Mouse (Mus musculus) frontal cortex, postnatal 14 days (tissue): ENCODE results near the gene Fam193a.

Experiments used
- DNase-seq, 2 experiments: peaks; one replicate each; pipeline ENCODE4 v3.0.0; 2022; ENCODE audit warnings: low spot score in 2 of 2

The Fam193a gene

DNA sequence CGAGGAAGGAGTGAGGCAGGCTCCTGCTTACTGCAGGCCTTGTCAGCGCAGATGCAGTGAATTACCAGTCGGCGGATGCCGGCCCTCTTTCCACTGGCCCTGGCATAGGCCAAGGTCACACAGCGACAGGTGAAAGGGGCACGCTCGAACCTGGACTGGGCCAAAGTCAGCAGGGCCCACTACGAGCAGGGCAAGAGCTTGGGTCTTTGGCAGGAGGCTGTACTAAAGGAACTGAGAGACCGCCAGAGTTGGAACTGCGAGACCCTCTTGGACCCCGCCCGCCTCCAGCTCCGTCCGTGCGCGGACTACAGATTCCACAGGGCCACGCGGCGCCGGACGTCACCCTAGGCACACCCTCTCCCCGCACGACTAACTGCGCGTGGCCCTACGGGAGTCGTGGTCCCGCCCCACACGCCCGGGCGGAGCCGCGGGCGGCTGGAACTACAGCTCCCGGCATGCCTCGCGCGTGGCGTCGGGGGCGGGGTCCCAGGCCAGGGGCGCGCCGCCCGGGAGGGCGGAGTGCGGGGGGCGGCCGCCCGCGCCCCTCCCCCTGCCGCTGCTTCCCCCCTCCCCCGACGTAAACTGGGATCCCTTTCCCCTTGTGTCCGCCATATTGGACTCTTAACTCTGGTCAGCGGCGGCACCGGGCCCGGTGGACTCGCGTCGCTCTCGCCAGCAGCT, at the start of gene Fam193a:
Fam193a (plus strand) TSS at position 593 of the 681 bp plus-strand sequence.
- DNase-seq: peak; percentile 94 to 95

DNA sequence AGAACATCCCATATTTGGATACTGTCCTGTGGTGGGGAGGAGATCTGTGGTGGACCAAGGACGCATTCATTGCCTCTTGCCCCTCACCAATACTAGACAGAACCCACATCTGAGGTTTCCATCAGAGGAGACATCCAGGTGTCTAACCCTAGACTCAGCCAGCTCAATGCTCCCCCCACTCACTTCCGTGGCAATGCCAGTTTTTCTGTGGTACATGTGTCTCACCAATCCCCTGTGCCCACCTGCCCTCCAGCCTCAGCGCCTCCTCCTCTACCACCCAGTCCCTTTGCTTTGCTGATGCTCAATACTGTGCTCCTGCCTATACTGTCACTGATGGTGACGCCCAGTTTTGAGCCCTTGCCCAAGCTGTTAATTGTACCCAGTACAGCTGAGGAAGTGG, 48.5 kb upstream of the Fam193a start:
- DNase-seq: no peak

DNA sequence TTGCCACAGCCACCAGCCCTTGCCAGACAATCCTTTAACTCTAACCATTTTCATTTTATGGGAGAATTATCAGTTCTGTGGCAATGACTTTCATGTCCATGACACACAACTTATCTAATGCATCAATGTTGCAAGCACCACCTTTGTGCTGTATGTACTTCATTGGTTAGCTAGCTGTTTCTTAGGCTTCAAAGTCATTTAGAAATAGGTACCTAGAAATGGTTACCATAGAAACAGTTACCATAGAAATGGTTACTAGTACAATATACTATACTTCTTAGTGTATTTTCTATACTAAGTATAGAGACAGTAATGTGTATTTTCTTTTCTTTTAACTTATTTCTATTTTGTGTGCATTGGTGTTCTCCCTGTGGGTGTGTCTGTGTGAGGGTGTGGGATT, 44.4 kb upstream of the Fam193a start:
- DNase-seq: no peak

DNA sequence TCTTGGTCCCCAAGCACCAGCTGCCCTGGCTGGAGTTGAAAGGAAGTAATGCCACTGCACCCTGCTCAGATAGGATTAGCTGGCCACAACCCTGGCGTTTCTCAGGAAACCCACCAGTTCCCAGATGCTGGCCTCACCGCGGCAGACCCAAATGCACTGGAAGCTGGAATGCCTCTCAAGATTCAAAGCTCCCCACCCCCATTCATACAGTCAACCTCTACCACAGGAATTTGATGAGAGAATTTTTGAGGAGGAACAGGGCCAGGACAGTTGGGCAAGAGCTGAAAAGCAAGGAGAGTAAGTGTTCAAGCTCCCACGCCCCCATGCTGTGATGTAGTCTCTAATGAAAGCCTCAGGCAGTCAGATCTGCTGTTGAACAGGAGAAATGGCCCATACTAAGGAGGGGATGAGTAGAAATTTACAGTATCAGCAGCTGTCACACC, 43.5 kb upstream of the Fam193a start:
- DNase-seq: no peak

DNA sequence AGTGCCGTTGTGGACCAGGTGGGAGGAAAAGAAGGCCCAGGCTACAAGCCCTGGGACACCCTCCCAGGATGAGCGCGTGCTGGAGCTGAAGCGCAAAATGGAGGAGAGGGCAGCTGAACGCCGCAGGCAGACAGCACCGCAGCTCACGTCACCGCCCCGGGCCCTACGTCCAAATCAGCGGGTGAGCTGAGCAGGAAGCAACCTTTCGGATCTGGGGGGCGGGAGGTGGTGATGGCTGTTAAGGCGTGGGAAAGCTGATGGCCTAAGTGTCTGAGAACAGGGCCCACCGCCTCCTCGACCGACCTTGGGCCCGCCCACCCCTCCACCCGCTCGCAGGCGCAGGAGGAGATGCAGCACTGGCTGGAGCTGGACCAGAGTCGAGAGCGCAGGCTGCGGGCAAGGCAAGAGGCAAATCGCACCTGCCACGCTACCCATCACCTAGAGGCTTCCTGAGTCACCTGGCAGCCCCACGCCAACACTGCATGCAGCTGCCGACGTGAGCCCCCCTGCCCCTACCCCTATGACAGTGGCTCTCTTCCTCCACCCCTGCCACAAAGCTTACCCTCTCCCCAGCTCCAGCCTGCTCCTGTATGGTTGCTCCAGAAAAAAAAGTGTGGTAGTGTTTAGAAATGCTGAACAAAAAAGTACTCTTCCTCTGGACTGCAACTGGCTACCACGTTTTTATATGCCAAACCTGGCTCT, 42.7 kb upstream of the Fam193a start:
- no peak for DNase-seq

DNA sequence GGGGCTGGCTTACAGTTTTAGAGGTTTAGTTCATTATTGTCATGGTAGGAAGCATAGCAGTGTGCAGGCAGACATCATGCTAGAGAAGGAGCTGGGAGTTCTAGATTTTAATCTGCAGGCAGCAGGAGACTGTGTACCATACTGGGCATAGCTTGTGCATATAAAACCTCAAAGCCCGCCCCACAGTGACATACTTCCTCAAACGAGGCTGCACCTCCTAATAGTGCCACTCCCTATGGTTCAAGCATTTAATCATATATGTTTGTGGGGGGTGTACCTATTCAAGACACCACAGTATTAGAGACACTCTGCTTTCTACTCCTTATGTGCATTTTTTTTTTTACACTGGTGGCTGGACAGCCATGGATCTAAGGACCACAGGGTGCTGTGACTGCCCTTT, 39.6 kb upstream of the Fam193a start:
- no peak for DNase-seq

DNA sequence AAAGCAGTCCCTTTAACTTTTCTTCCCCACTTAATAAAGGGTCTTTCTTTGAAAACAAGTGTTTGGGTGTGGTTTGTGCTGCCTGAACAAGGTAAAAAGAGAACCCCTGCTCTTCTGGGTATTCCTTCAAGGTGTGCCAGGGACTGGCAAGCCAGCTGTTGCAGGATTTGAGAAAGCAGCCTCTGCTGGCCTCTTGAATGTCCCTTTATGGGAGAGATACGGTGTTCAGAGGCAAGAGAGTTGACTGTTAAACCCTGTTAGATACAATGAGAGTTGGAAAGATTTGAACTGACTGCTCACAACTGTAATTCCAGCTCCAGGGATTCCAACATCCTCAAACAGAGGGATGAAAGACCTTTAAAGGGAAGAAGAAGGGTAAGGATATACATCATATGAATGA, 35.7 kb upstream of the Fam193a start:
- no peak for DNase-seq

DNA sequence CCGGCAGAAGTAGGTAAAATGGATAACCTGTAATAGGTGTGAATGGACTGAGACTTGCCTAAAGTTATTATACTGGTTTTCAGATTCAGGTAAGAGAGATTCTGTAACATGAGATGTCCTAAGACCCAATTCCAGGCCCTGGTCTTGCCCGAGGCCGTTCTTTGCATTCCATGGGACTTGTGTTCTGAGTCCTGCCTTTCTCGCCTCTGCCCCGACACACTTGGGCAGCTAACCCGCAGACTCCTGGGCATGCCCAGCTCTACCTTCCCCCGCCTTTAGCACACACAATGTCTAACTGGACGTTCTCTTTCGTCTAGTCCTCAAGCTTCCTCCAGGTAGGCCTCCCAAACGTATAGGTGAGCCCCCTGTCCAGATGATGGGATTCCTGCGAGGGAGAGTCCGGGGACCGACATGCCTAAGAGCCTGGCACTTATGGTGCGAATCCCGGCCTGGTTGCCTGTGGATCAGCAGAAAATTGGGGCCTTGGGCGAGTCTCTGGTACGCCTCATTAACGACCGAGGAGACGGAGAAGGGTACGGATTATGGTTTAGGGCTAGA, 34.1 kb upstream of the Fam193a start:
- no peak for DNase-seq

DNA sequence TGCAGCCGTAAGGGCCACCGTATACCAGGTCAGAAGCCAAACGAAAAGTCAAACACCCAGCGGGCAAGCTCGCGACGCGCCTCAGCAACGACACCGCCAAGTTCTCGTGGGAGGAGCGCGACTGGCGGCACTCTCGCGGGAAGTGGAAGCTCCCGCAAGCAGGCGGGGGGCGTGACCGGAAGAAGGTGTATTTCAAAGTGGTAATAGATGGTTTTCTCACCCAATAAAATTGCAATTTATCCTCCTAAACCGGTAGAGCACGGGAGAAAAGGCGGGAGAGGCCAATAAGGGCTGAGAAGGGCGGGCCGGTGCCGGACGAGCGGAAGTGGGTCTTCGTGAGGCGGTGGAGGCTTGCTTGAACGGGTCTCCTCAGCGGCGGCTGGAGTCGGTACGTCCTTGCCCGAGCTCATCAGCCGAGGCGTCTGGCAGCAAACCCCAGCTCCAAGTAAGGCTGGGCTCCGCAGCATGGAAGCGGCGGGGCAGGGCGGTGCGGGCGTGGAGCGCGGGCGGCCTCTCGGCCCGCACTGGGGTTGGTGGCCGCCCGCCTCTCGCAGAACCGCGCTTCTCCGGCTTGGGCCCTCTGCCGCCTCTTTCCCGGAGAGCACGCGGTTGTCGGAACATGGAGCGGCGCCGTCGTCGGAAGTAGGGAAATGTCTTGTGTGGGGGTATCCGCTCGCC, 33.5 kb upstream of the Fam193a start, which contains the start of gene Rnf4:
Rnf4 (plus strand) TSS at position 193 of the 678 bp plus-strand sequence.
- DNase-seq: peak; percentile 97

DNA sequence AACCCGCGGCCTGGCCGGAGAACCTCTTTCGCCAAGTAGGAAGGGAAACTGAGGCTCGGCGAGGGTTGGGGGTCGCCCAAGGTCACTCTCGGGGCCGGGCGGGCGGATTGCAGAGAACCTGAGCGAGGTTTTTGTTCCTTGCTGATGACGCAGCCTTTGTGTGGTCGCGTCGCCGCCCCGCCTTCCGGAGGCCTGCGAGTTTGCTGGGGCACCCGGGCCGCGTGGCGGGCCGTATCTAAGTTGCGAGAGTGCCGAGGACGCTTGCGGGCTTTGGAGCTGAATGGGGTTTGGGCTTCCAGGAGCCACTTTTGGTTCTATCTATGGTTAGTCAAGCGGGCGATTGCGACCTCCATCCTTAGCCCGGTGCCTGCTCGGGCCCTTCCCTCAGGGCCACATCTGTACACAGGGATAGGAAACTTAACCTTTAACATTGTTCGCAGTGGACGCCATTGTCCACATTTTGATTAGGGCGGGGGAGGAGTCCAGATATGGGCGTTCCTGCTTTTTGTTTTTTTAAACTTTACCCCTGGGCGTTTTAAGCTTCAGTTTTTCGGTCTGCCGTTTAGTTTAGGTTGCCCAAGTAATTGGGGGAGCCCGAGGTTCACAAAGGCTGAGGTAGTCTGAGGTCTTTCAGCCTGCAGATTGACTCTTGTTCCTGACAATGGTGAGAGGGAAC, 32.8 kb upstream of the Fam193a start:
- DNase-seq: peak in 1 of 2 experiments; percentile 27

DNA sequence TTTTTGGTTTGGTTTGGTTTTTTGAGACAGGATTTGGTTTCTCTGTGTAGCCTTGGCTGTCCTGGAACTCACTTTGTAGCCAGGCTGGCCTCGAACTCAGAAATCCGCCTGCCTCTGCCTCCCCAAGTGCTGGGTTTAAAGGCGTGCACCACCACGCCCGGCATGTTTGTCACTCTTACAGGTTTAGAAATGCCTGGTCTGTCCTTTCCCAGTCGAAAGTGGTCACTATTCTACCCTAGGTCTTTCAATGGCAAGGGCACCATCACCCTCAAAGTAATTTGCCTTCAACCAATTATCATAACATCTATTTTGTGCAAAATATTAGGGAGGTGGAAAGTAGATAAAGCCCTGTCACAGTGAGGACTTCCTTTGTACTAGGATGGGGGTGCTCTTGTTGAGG, 29.5 kb upstream of the Fam193a start:
- no peak for DNase-seq

DNA sequence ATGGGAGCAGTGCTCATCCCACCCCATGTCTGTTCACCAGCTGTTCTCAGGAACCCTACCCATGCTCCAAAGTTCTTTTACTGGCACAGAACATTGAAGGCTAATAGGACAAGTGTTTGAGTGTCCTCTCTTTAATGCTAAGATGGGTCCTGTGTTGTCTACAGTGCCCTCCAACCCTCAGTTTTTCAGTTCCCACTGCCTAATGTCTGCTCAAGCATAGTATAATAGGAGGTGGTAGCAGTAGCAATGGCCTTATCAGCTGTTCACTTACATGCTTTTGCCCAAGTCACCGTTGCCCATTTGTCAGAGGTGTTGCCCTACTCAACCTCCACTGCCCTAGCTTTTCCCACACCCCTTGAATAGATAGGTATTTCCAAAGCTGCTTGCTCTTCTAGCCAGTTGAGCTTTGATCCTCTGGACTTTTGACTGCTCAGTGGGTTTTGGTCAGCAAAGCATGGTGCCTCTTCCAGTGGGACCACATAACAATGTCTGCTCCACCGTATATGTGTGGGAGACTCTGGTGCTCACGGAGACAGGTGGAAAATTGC, 17.6 kb upstream of the Fam193a start:
- DNase-seq: no peak

DNA sequence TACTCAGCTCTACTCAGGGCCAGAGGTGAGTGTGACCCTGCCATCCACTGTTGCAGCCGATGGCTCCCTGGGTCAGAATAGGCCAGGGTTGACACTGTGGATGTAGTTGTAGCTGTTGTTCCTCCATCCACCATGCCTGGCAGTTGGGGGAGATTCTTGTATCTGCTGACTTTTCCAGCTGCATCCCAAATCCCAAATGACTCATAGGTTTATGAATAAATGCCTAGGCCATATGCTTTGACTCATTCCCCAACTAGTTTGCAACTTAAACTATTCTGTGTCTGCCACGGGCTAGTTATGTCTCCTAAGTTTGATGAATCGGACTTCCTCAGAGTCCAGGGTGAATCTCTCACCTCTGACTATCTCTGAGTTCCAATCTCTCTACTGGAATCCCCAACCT, 9.5 kb upstream of the Fam193a start:
- DNase-seq: no peak

DNA sequence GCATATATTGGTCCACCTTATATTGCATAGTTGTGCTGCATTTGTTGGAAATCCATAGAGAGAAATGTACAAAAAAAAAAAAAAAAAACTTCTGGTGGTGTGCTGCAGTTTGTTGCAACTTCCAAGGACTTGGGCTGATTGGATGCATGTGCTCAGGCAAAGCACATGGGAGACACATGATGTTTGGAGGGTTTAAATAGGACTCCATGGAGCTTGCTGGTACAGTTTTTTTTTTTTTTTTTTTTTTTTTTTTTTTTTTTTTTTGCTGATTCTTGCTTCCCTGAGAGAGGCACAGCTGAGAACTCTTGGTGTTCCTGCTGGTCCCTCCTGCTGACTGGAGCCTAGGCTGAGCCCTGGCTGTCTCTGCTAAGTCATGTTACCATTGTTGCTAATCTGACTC, 6.6 kb upstream of the Fam193a start:
- DNase-seq: no peak

DNA sequence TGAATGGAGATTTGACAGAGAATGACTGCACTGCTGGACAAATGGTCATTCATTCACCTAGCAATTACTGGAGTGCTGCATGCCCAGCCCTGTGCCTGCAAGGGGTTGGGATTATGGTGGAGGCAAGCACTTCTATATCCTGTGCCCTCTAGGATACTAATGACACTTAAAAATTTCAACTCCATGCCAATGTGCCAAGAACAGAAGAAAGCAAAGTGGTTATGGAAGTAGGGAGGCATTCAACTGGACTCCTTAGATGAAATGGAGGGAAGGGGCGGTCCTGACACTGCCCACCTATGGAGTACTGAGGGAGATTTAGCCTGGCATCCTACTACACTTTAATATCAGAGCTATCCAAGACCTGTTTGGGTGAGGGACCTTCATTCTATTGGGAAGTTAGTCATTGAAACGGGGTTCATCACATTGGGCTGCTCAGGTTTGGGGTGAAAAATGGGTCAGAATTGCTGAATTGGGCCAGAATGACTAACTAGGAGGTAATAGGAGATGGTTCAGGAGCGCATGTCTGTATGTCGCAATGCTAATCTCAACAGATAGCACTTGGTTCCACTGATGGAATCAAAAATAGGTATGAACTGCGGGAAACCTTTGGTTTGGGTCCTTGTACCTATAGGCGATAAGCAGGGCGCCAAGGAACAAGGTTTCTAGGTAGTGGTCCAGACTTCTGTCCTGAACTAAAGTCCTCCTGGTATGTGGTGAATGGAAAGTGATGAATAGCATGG, 1.0 kb upstream of the Fam193a start:
- DNase-seq: no peak

DNA sequence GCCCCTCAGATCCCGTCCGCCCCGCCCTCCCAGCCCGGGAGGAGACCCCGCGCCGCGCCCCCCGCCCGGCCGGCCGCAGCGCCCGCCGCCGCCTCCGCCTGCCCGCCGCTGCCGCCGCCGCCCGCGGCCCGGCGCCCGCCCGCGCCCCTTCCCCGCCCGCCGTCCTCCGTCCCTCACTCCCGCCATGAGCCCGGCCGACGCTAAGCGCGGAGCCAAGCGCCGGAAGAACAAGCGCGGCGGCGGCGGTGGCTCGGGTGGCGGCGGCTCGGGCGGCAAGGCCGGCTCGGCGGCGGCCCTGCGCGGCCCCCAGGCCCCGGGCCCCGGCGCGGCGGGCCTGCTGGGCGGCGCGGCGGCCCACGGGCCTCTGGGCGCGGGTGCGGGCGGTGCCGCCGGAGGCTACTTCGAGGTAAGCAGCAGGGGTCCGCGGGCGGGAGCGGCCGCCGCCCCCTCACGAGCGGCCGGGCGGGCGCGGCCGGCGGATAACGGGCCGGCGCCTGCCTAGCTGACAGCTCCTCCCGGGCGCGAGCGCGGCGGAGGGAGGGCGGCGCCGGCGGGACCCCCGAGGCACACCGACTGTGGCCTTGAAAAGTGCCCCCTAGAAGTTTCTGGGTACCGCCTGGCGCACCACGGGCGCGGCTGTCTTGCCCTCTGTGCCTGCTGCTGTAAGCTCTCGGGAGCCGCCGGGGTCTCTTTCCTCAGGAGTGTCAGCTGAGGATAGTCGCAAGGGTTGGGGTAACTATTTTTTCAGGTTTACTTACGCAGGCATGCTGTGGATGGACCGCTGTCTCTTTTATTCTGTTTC, 490 bp downstream of the Fam193a start:
- DNase-seq: peak; percentile 31 to 33

DNA sequence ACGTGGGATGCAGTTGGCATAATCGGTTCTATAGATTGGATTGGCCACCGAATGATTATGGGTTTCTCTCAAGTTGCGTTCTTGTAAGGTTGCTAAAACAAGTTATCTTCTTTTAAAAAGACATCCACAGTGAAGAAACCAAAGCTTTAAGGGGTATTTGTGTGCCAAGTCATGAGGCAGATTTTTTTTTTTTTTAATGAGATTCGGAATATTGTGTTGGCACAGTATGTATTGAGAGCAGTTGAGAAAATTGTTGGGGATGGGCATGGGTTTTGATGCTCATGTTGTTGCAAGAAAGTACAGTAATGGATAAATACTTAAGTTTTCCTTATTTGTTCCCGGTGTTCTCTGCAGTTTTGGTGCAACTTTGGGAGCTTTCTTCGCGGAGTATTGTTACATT, 1.1 kb downstream of the Fam193a start:
- no peak for DNase-seq

DNA sequence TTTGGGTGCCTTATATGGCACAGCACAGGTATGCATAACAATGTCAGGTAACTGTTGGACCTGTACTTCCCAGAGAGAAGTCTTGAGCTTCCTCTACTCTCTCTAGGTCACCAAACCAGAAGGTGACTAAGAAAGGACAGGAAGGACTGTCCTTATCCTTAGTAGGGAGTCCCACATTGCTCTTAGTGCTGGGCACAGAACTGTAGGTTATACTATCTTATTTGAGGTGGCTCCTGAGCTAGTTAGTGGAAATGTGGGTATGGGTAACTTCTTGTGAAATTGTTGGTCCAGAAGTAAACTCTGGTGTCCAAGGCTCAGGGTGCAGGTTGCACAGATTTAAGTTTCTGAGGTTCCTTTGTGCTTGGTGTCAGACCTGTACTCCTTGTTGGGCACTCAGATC, 2.4 kb downstream of the Fam193a start:
- DNase-seq: no peak

DNA sequence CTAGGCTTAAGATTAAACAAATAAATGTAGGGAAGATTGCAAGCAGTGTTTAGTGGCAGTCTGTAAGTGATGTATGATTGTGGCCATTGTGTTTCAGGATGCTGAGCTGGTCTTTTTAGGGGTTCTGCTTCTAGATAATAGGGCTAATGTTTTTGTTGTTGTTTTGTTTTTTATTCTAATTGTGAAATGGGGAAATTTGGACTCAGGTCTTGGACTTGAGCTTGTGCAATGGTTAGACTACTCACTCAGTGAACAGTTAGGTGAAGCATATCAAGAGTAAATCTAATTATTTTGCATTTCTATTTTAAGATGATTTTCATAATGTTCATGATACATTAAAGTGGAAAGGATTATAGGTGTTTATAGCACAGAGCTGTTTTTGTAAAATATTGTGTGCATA, 2.8 kb downstream of the Fam193a start:
- no peak for DNase-seq

DNA sequence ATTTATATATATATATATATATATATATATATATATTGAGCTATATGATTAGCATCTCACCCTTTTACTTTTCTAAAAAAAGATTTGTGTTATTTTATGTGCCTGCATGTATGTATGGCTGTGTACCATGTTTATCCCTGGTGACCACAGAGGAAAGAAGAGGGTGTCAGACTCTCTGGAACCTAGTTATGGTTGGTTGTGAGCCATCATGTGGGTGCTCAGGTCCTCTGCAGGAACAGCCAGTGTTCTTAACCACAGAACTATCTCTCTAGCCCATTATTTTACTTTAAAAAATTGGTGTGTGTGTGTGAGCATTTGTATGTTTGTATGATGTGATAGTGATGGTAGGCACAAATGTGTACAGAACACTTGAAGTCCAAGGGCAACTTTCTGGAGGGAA, 9.1 kb downstream of the Fam193a start:
- no peak for DNase-seq
